Mouse (Mus musculus): ENCODE data around the gene Narfl.

GRCm38 (mm10) chr17:25818851-25819780 lies 45.5 kb downstream of the Narfl start:
- no peak for TF ChIP-seq CTCF (IDR thresholded peaks at IDR 0.05)
- TF ChIP-seq EP300 (IDR thresholded peaks at IDR 0.05) = no peak
